Mouse (Mus musculus) layer of hippocampus, postnatal 36 days (tissue): Measurements from ENCODE around the gene Slc26a6. TPM values are rescaled to one million over a fixed set of nuclear protein-coding genes. Genes with fewer than 3 reads are reported as not detected.

ENCODE experiments used
- DNase-seq, 2 experiments: peaks; one replicate each; pipeline ENCODE4 v3.0.0; 2022
- total RNA-seq, 2 experiments: library from RNA; stranded (reverse); gene quantifications; 2 replicates each; pipeline ENCODE4 v1.2.3; 2021

Slc26a6 gene
- total RNA-seq, 2 experiments from 2014 or later = 17.9 to 23.1 TPM

GRCm38 (mm10) chr9:108847374-108847773 lies 5.7 kb upstream of the Slc26a6 start:
- DNase-seq = no peak

- no peak for DNase-seq
Measured at GRCm38 (mm10) chr9:108848419-108848818, 4.7 kb upstream of the Slc26a6 start.

- DNase-seq = peak; percentile 90 to 92
Measured at GRCm38 (mm10) chr9:108853635-108854240, 655 bp downstream of the Slc26a6 start.

- DNase-seq = peak; percentile 84 to 88
Measured at GRCm38 (mm10) chr9:108854241-108854696, 1.2 kb downstream of the Slc26a6 start.

GRCm38 (mm10) chr9:108855335-108855734 lies 2.3 kb downstream of the Slc26a6 start:
- DNase-seq = no peak

- DNase-seq = no peak
Measured at GRCm38 (mm10) chr9:108858792-108859527, 5.9 kb downstream of the Slc26a6 start.

GRCm38 (mm10) chr9:108912308-108912707 lies 59.2 kb downstream of the Slc26a6 start:
- DNase-seq = no peak

GRCm38 (mm10) chr9:108913161-108913560 lies 60.1 kb downstream of the Slc26a6 start:
- no peak for DNase-seq

GRCm38 (mm10) chr9:108913621-108914020 lies 60.5 kb downstream of the Slc26a6 start:
- DNase-seq = no peak

GRCm38 (mm10) chr9:108914491-108914890 lies 61.4 kb downstream of the Slc26a6 start, which contains the start of gene Tmem89:
Gene Tmem89 (plus strand): TSS chr9:108914619.
- peak; percentile 55 to 70 for DNase-seq

GRCm38 (mm10) chr9:108925897-108926296 lies 72.8 kb downstream of the Slc26a6 start:
- no peak for DNase-seq

- DNase-seq = no peak
Measured at GRCm38 (mm10) chr9:108928424-108928823, 75.3 kb downstream of the Slc26a6 start.

- DNase-seq = no peak
Measured at GRCm38 (mm10) chr9:108935991-108936390, 82.9 kb downstream of the Slc26a6 start.

GRCm38 (mm10) chr9:108936418-108937364 lies 83.6 kb downstream of the Slc26a6 start, which contains the start of gene Uqcrc1:
Gene Uqcrc1 (plus strand): TSS chr9:108936633.
- DNase-seq = peak; percentile 90 to 92

GRCm38 (mm10) chr9:108945111-108945510 lies 92.0 kb downstream of the Slc26a6 start:
- DNase-seq = no peak

- no peak for DNase-seq
Measured at GRCm38 (mm10) chr9:108945608-108946007, 92.5 kb downstream of the Slc26a6 start.

- DNase-seq = no peak
Measured at GRCm38 (mm10) chr9:108949231-108949966, 96.3 kb downstream of the Slc26a6 start.

- DNase-seq = no peak
Measured at GRCm38 (mm10) chr9:108949967-108950728, 97.1 kb downstream of the Slc26a6 start.

- DNase-seq = no peak
Measured at GRCm38 (mm10) chr9:108953081-108953636, 100.1 kb downstream of the Slc26a6 start, which contains the start of gene Col7a1. Gene Col7a1 (plus strand): TSS chr9:108953586.

- DNase-seq = no peak
Measured at GRCm38 (mm10) chr9:108955241-108955640, 102.2 kb downstream of the Slc26a6 start.

GRCm38 (mm10) chr9:108955846-108956245 lies 102.8 kb downstream of the Slc26a6 start:
- DNase-seq = no peak
